In genomic region chr4:65907660-65908059, GRCm38 (mm10) we compare ENCODE assay signal across 16 mouse cellular contexts.
DNase-seq lines count a peak whose midpoint lies in the region; ATAC-seq and TF ChIP-seq lines count a peak whose summit lies in the region.
"Had no signal": no experiment of that assay in that cellular context is flagged by ENCODE, and none has a peak within 500 bp of the region (broad histone marks: within the 10 kb centered on the region; RNA-seq: fewer than 3 reads in every experiment).

No protein-coding gene starts in this region.

- H3K27ac ChIP-seq in hindbrain, postnatal 0 days, result peak overlapping the region; percentile 8; the same call in 1 of the 2 replicates
- no peak overlapping the region for H3K27ac ChIP-seq in hindbrain, embryonic 11.5 days (ENCODE audit: low read depth, low read length)
- H3K27ac ChIP-seq in midbrain, embryonic 16.5 days (ENCODE audit: low read length), result 0 out of 2 replicates have a peak overlapping the region, but pooled peaks have one; percentile 4
- no peak overlapping the region for H3K27ac ChIP-seq in midbrain, embryonic 13.5 days
- no peak overlapping the region for H3K27ac ChIP-seq in cerebellum, adult 2 months (ENCODE audit: insufficient read depth, low read length)
- H3K27ac ChIP-seq: heart, embryonic 13.5 days; layer of hippocampus, adult 2 months; lung, embryonic 15.5 days had no signal

- H3K27me3 ChIP-seq in hindbrain, postnatal 0 days (ENCODE audit: insufficient read depth, low read length), result no peaks in the 10 kb centered on the region
- H3K27me3 ChIP-seq in hindbrain, embryonic 11.5 days (ENCODE audit: control insufficient read depth, insufficient read depth, low read length), result no peaks in the 10 kb centered on the region
- H3K27me3 ChIP-seq in midbrain, embryonic 16.5 days (ENCODE audit: control insufficient read depth, insufficient read depth, low read depth, low read length), result no peaks in the 10 kb centered on the region
- H3K27me3 ChIP-seq in midbrain, embryonic 13.5 days, result no peaks in the 10 kb centered on the region
- H3K27me3 ChIP-seq in cerebellum, adult 2 months (ENCODE audit: control insufficient read depth, insufficient read depth, low read length), result no peaks in the 10 kb centered on the region
- H3K27me3 ChIP-seq: heart, embryonic 13.5 days; lung, embryonic 15.5 days had no signal

- H3K4me2 ChIP-seq in hindbrain, postnatal 0 days (ENCODE audit: low read depth, low read length), result no peak overlapping the region
- no peak overlapping the region for H3K4me2 ChIP-seq in hindbrain, embryonic 11.5 days (replicated peaks; ENCODE audit: low read depth, low read length)
- no peak overlapping the region for H3K4me2 ChIP-seq in midbrain, embryonic 16.5 days (ENCODE audit: low read length)
- no peak overlapping the region for H3K4me2 ChIP-seq in midbrain, embryonic 13.5 days (replicated peaks)
- H3K4me2 ChIP-seq: heart, embryonic 13.5 days; lung, embryonic 15.5 days had no signal

- H3K4me1 ChIP-seq in hindbrain, postnatal 0 days (ENCODE audit: insufficient read depth, low read length), result peaks cover 8% of the 10 kb centered on the region; the same call in 1 of the 2 replicates
- H3K4me1 ChIP-seq in hindbrain, embryonic 11.5 days (replicated peaks; ENCODE audit: control insufficient read depth, insufficient read depth, low read length), result no peaks in the 10 kb centered on the region
- peaks cover 12% of the 10 kb centered on the region for H3K4me1 ChIP-seq in midbrain, embryonic 16.5 days (ENCODE audit: control insufficient read depth, insufficient read depth, low read length)
- peaks cover 10% of the 10 kb centered on the region for H3K4me1 ChIP-seq in midbrain, embryonic 13.5 days (replicated peaks)
- H3K4me1 ChIP-seq in cerebellum, adult 2 months (ENCODE audit: control insufficient read depth, insufficient read depth, low read length), result no peaks in the 10 kb centered on the region
- H3K4me1 ChIP-seq: heart, embryonic 13.5 days had no signal

- no peaks in the 10 kb centered on the region for H3K36me3 ChIP-seq in hindbrain, postnatal 0 days (ENCODE audit: insufficient read depth, low read length)
- H3K36me3 ChIP-seq in hindbrain, embryonic 11.5 days (ENCODE audit: control insufficient read depth, insufficient read depth, low read length), result no peaks in the 10 kb centered on the region
- H3K36me3 ChIP-seq in midbrain, embryonic 16.5 days (ENCODE audit: control insufficient read depth, insufficient read depth, low read length), result no peaks in the 10 kb centered on the region
- H3K36me3 ChIP-seq in midbrain, embryonic 13.5 days, result no peaks in the 10 kb centered on the region
- H3K36me3 ChIP-seq: heart, embryonic 13.5 days; lung, embryonic 15.5 days had no signal

- no peak overlapping the region for H3K9ac ChIP-seq in hindbrain, postnatal 0 days (replicated peaks; ENCODE audit: low read length)
- no peak overlapping the region for H3K9ac ChIP-seq in hindbrain, embryonic 11.5 days (ENCODE audit: low read depth, low read length)
- no peak overlapping the region for H3K9ac ChIP-seq in midbrain, embryonic 16.5 days (ENCODE audit: low read depth, low read length)
- no peak overlapping the region for H3K9ac ChIP-seq in midbrain, embryonic 13.5 days (replicated peaks)
- H3K9ac ChIP-seq: heart, embryonic 13.5 days; lung, embryonic 15.5 days had no signal

- no peak for ATAC-seq in hindbrain, postnatal 0 days
- ATAC-seq in hindbrain, embryonic 11.5 days (ENCODE audit: low FRiP score), result no peak
- 0 out of 2 replicates have a peak, but pooled peaks have one; percentile 23 for ATAC-seq in midbrain, embryonic 16.5 days
- no peak for ATAC-seq in midbrain, embryonic 13.5 days
- ATAC-seq: hindbrain, embryonic 16.5 days had no signal

- H3K9me3 ChIP-seq in hindbrain, postnatal 0 days (ENCODE audit: low read length), result no peaks in the 10 kb centered on the region
- H3K9me3 ChIP-seq in hindbrain, embryonic 11.5 days (ENCODE audit: control insufficient read depth, low read length), result no peaks in the 10 kb centered on the region
- no peaks in the 10 kb centered on the region for H3K9me3 ChIP-seq in midbrain, embryonic 16.5 days (replicated peaks; ENCODE audit: control insufficient read depth, low read length, poor library complexity, severe bottlenecking)
- no peaks in the 10 kb centered on the region for H3K9me3 ChIP-seq in midbrain, embryonic 13.5 days
- H3K9me3 ChIP-seq: heart, embryonic 13.5 days; lung, embryonic 15.5 days had no signal

- WGBS in hindbrain, postnatal 0 days, result 37% methylated on average over 7 of the region's 7 CpGs
- WGBS in hindbrain, embryonic 11.5 days, result 65% methylated on average over 7 of the region's 7 CpGs
- 37% methylated on average over 7 of the region's 7 CpGs for WGBS in midbrain, embryonic 16.5 days
- WGBS in midbrain, embryonic 13.5 days, result 41% methylated on average over 7 of the region's 7 CpGs
- WGBS in cerebellum, adult 2 months, result 31% methylated on average over 7 of the region's 7 CpGs

- no peak for TF ChIP-seq POLR2A in cerebellum, adult 2 months (IDR thresholded peaks at IDR 0.05; ENCODE audit: borderline replicate concordance, insufficient read depth, low read length)

- no peak overlapping the region for H3K4me3 ChIP-seq in hindbrain, postnatal 0 days (ENCODE audit: low read length)
- no peak overlapping the region for H3K4me3 ChIP-seq in hindbrain, embryonic 11.5 days (ENCODE audit: low read depth, low read length)
- H3K4me3 ChIP-seq in midbrain, embryonic 16.5 days (ENCODE audit: low read depth, low read length), result no peak overlapping the region
- no peak overlapping the region for H3K4me3 ChIP-seq in midbrain, embryonic 13.5 days (replicated peaks)
- no peak overlapping the region for H3K4me3 ChIP-seq in cerebellum, adult 2 months (replicated peaks; ENCODE audit: insufficient read depth, low read depth, low read length)
- H3K4me3 ChIP-seq: heart, embryonic 13.5 days; layer of hippocampus, adult 2 months; lung, embryonic 15.5 days had no signal

- DNase-seq in hindbrain, postnatal 0 days (ENCODE audit: low spot score), result peak; percentile 24
- DNase-seq in hindbrain, embryonic 11.5 days (ENCODE audit: low spot score), result no peak
- DNase-seq in cerebellum, adult 2 months, result peak; percentile 71 to 76
- peak; percentile 74 to 83 for DNase-seq in cerebellum, postnatal 14 days
- no peak for DNase-seq in liver
- no peak for DNase-seq in layer of hippocampus, adult 9-10 months (ENCODE audit: low spot score)
- DNase-seq: heart, postnatal 36 days; kidney, adult 11 months; kidney, postnatal 10 days; thymus, adult 2 months had no signal

- no peak for TF ChIP-seq CTCF in hindbrain, postnatal 0 days (IDR thresholded peaks at IDR 0.05; ENCODE audit: low read depth)
- no peak for TF ChIP-seq CTCF in cerebellum, adult 2 months (IDR thresholded peaks at IDR 0.05; ENCODE audit: borderline replicate concordance, insufficient read depth, low read depth, low read length)

Comparison
In these comparisons a context has a peak if more than half of its experiments do, and no peak if none do; other contexts are left out.
1. DNase-seq: peak in hindbrain, postnatal 0 days (single experiment), cerebellum, adult 2 months (2 of 2) and cerebellum, postnatal 14 days (2 of 2); none in hindbrain, embryonic 11.5 days (single experiment), liver (single experiment) and layer of hippocampus, adult 9-10 months (single experiment).
2. H3K27ac ChIP-seq: peak in hindbrain, postnatal 0 days (single experiment) and midbrain, embryonic 16.5 days (single experiment); none in hindbrain, embryonic 11.5 days (single experiment), midbrain, embryonic 13.5 days (single experiment) and cerebellum, adult 2 months (single experiment).